Mouse (Mus musculus) G1E (cell line): ENCODE results near the gene Rasa3.

Experiments
- CTCF ChIP-seq: IDR thresholded peaks from 2 replicates; pipeline ENCODE4 v1.5.1; 2012; ENCODE audit warnings: low read depth, low read length, inconsistent platforms, mixed read lengths
- GATA1 ChIP-seq: IDR thresholded peaks from 2 replicates; pipeline ENCODE4 v1.6.1; 2012; ENCODE audit warnings: borderline replicate concordance, low read length, inconsistent platforms, mixed read lengths
- TAL1 ChIP-seq: conservative IDR thresholded peaks from 2 replicates; pipeline ENCODE4 v1.6.1; 2012; ENCODE audit warnings: low read depth, low read length, inconsistent platforms, mixed read lengths

DNA sequence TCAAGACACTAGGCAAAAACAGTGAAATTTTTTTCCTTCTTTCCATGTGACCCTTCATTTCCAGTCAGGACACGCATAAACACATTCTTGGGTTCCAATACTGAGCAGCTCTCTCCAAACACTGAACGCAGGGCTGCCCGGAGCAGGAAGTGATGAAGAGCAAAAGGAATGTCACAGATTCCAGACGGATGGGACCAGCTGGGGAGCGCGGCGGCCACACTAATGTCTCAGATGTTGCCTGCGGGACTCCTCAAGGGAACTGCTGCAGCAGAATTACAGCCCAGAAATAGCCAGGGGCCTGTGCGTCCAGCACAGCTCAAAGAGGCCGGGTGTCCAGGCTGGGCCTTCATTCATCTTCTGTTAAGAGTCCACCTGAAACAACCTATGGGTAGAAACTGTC lies 9.0 kb downstream of the Rasa3 start:
- TF ChIP-seq TAL1 = no peak
- no peak for TF ChIP-seq CTCF
- TF ChIP-seq GATA1 = no peak
